Mouse (Mus musculus) Patski (cell line): ENCODE measurements around the gene Itpr2. TPM values are rescaled to one million over a fixed set of nuclear protein-coding genes. Genes with fewer than 3 reads are reported as not detected.

Experiments used
- ATAC-seq: fragments of 100-300 bp; one replicate; pipeline ENCODE4 v1.8.0; 2021
- CTCF ChIA-PET: fragments of 350-600 bp; sonication (Branson Sonifier 250); formaldehyde crosslinking; loops from one replicate; lab custom pipeline; 2022; ENCODE audit warnings: inconsistent platforms; lab: Charles Lee
- POLR2A ChIA-PET: fragments of 350-600 bp; sonication (Branson Sonifier 250); formaldehyde crosslinking; loops from one replicate; lab custom pipeline; 2022; ENCODE audit warnings: antibody characterized with exemption, inconsistent platforms; lab: Charles Lee
- DNase-seq: peaks from one replicate; pipeline ENCODE4 v3.0.0-alpha.2; 2011; ENCODE audit warnings: low read depth, low spot score
- H3K27me3 ChIP-seq: fragments of 371-371 bp; one replicate; pipeline ENCODE4 v1.5.1; 2021
- CTCF ChIP-seq: fragments of 100-300 bp; IDR thresholded peaks from one replicate; pipeline ENCODE4 v1.5.1; 2021
- in situ Hi-C: fragments of 300-500 bp; cut with MboI; formaldehyde crosslinking; loops from 3 replicates; pipeline ENCODE4 v1.11.1; 2018; ENCODE audit warnings: low pct_unique_long_range_greater_than_20kb, mixed read lengths
- polyA plus RNA-seq: library from polyadenylated mRNA; unstranded; gene quantifications from one replicate; pipeline ENCODE4 v1.2.3, GENCODE M21; 2021

Itpr2 gene
- polyA plus RNA-seq, 1 experiment from 2014 or later: 12.7 TPM

GRCm38 (mm10) chr6:146387039-146387713, 114.8 kb downstream of the Itpr2 start:
- DNase-seq: no peak
- in situ Hi-C loops: no loop called here
- ChIA-PET POLR2A (no interaction called here), CTCF (interaction anchor here (1.3 kb wide), 1 partner anchor 19 kb away, joined by 4 read pairs; no protein-coding TSS in a partner anchor)
- no peak for ATAC-seq
- H3K27me3 ChIP-seq: no peaks in the 10 kb centered on the region
- TF ChIP-seq CTCF: no peak

- no peak for TF ChIP-seq CTCF
- in situ Hi-C loops: no loop called here
- DNase-seq: no peak
- ATAC-seq: no peak
- ChIA-PET CTCF (no interaction called here), POLR2A (no interaction called here)
- H3K27me3 ChIP-seq: no peaks in the 10 kb centered on the region
Observed at GRCm38 (mm10) chr6:146379263-146379662, 122.8 kb downstream of the Itpr2 start.

- DNase-seq (no peak), ATAC-seq (no peak)
- ChIA-PET CTCF (no interaction called here), POLR2A (no interaction called here)
- H3K27me3 ChIP-seq: no peaks in the 10 kb centered on the region
- TF ChIP-seq CTCF: no peak
- in situ Hi-C loops: no loop called here
Observed at GRCm38 (mm10) chr6:146371511-146371910, 130.5 kb downstream of the Itpr2 start.

- in situ Hi-C loops: no loop called here
- ChIA-PET CTCF (interaction anchor here (1.0 to 1.5 kb wide), 3 partner anchors 19 to 34 kb away, joined by 3 to 4 read pairs (median 3); no protein-coding TSS in a partner anchor), POLR2A (no interaction called here)
- no peak for ATAC-seq
- DNase-seq: no peak
- no peak for TF ChIP-seq CTCF
- no peaks in the 10 kb centered on the region for H3K27me3 ChIP-seq
Observed at GRCm38 (mm10) chr6:146366180-146366579, 135.8 kb downstream of the Itpr2 start.

- in situ Hi-C loops: no loop called here
- ATAC-seq (no peak), DNase-seq (no peak)
- no peaks in the 10 kb centered on the region for H3K27me3 ChIP-seq
- TF ChIP-seq CTCF: no peak
- ChIA-PET POLR2A (no interaction called here), CTCF (interaction anchor here (1.3 kb wide), 1 partner anchor 15 kb away, joined by 3 read pairs; no protein-coding TSS in a partner anchor)
Observed at GRCm38 (mm10) chr6:146357911-146358310, 144.1 kb downstream of the Itpr2 start.

- POLR2A ChIA-PET: no interaction called here
- DNase-seq (no peak), ATAC-seq (no peak)
- in situ Hi-C loops: no loop called here
- TF ChIP-seq CTCF: no peak
- no peaks in the 10 kb centered on the region for H3K27me3 ChIP-seq
- CTCF ChIA-PET: no interaction called here
Observed at GRCm38 (mm10) chr6:146352258-146352805, 149.7 kb downstream of the Itpr2 start.

GRCm38 (mm10) chr6:146351816-146352215, 150.2 kb downstream of the Itpr2 start:
- no peak for DNase-seq
- no peaks in the 10 kb centered on the region for H3K27me3 ChIP-seq
- no peak for TF ChIP-seq CTCF
- in situ Hi-C loops: no loop called here
- CTCF ChIA-PET: no interaction called here
- no peak for ATAC-seq
- POLR2A ChIA-PET: no interaction called here

GRCm38 (mm10) chr6:146347568-146347967, 154.5 kb downstream of the Itpr2 start:
- no peak for TF ChIP-seq CTCF
- ATAC-seq (no peak), DNase-seq (no peak)
- POLR2A ChIA-PET: no interaction called here
- CTCF ChIA-PET: no interaction called here
- in situ Hi-C loops: no loop called here
- no peaks in the 10 kb centered on the region for H3K27me3 ChIP-seq

GRCm38 (mm10) chr6:146346545-146347195, 155.4 kb downstream of the Itpr2 start:
- in situ Hi-C loops: no loop called here
- no peaks in the 10 kb centered on the region for H3K27me3 ChIP-seq
- CTCF ChIA-PET: no interaction called here
- ATAC-seq (no peak), DNase-seq (no peak)
- POLR2A ChIA-PET: no interaction called here
- no peak for TF ChIP-seq CTCF

- ChIA-PET POLR2A (no interaction called here), CTCF (interaction anchor here (0.8 to 2.6 kb wide), 9 partner anchors 9 to 548 kb away, joined by 3 to 8 read pairs (median 3); no protein-coding TSS in a partner anchor)
- ATAC-seq (no peak), DNase-seq (no peak)
- no peaks in the 10 kb centered on the region for H3K27me3 ChIP-seq
- in situ Hi-C loops: loop anchor here (5.0 kb wide), 1 partner anchor 522 kb away; no protein-coding TSS in a partner anchor
- peak; percentile 75 for TF ChIP-seq CTCF
Observed at GRCm38 (mm10) chr6:146344732-146345131, 157.3 kb downstream of the Itpr2 start.
